Mouse (Mus musculus) limb, embryonic 10.5 days (tissue): ENCODE results near the gene Ppat. TPM values are rescaled to one million over a fixed set of nuclear protein-coding genes. Genes with fewer than 3 reads are reported as not detected.
A peak's percentile ranks its signal among the peaks of the same experiment; 100 is the strongest.

Source experiments
- DNase-seq: peaks from one replicate; pipeline ENCODE4 v3.0.0-alpha.2; 2017; ENCODE audit warnings: low spot score
- H3K27ac ChIP-seq: fragments of 300-500 bp; sonication (generic); 2 replicates; pipeline ENCODE4 v1.5.1; 2016; ENCODE audit warnings: mild to moderate bottlenecking
- H3K27me3 ChIP-seq: fragments of 300-500 bp; sonication (generic); 2 replicates; pipeline ENCODE4 v1.6.1; 2016; ENCODE audit warnings: low read depth, mild to moderate bottlenecking; ENCODE audit not compliant: poor library complexity, severe bottlenecking
- H3K36me3 ChIP-seq: fragments of 300-500 bp; sonication (generic); 2 replicates; pipeline ENCODE4 v1.6.1; 2016; ENCODE audit warnings: mild to moderate bottlenecking, moderate library complexity
- H3K4me1 ChIP-seq: fragments of 300-500 bp; sonication (generic); 2 replicates; pipeline ENCODE4 v1.6.1; 2016
- H3K4me3 ChIP-seq: fragments of 300-500 bp; sonication (generic); 2 replicates; pipeline ENCODE4 v1.5.1; 2016; ENCODE audit warnings: mild to moderate bottlenecking, moderate library complexity
- H3K9me3 ChIP-seq: fragments of 300-500 bp; sonication (generic); replicated peaks from 2 replicates; pipeline ENCODE4 v1.6.1; 2016; ENCODE audit warnings: mild to moderate bottlenecking
- WGBS: fragments of 180-500 bp; shearing (Covaris S2); methylation state at CpG from one replicate; pipeline ENCODE4 v1.1.7; 2016; 5-methylcytosine and 5-hydroxymethylcytosine counted together
- polyA plus RNA-seq: library from polyadenylated mRNA; unstranded; fragments of >200 nt; fragmentation: Nextera tagmentation; extraction: Ambion mirVana; gene quantifications from 2 replicates; pipeline ENCODE4 v1.2.1, GENCODE M21; 2016

Ppat gene
- polyA plus RNA-seq, 1 experiment from 2014 or later: 51.2 TPM

DNA sequence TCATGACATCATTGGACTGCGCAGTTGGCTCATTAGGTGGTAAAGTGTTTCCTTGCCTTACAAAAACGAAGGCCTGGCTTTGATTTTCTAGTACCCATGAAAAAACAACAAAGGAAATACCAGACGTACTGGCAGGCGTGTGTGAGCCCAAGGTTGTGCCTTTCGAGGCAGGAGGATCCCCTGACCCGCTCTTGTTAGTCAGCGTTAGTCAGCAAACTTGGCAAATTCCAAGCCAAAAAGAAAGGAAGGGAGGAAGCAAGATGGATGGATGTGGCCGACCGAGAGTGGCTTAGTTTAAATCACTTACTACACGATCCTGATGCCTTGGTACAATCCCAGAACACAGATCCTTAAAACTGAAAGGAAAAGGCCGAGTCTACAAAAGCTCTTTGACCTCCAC is 11.2 kb upstream of the Ppat start:
- peaks cover 98% of the 10 kb centered on the region for H3K36me3 ChIP-seq
- no peak for DNase-seq
- no peaks in the 10 kb centered on the region for H3K9me3 ChIP-seq
- H3K27me3 ChIP-seq: no peaks in the 10 kb centered on the region
- 84% methylated on average over 11 of the region's 11 CpGs for WGBS
- H3K27ac ChIP-seq: no peak overlapping the region
- no peak overlapping the region for H3K4me3 ChIP-seq
- no peaks in the 10 kb centered on the region for H3K4me1 ChIP-seq

DNA sequence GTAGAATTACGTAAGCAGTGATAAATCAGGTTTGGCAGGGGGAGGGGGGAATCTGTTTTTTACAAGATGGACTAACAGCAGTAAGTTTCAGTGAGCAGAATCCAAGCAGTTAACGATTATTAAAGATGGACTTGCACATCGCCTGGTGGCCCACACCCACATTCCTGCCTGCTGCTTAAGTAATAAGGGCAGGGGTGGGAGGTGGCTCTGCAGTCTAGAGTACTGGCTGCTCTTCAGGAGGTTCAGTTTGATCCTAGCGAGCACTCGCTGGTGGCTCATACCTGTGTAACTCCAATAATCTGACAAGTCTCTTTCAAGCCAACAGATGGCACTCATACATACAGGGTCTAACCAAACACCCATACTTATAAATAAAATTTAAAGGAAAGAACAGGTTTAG is 8.2 kb upstream of the Ppat start:
- Histone ChIP-seq H3K9me3 (no peaks in the 10 kb centered on the region), H3K27me3 (no peaks in the 10 kb centered on the region), H3K4me1 (peaks cover 5% of the 10 kb centered on the region; the same call in 1 of the 2 replicates), H3K4me3 (no peak overlapping the region), H3K36me3 (peaks cover 98% of the 10 kb centered on the region), H3K27ac (no peak overlapping the region)
- WGBS: 92% methylated on average over 5 of the region's 5 CpGs
- no peak for DNase-seq

DNA sequence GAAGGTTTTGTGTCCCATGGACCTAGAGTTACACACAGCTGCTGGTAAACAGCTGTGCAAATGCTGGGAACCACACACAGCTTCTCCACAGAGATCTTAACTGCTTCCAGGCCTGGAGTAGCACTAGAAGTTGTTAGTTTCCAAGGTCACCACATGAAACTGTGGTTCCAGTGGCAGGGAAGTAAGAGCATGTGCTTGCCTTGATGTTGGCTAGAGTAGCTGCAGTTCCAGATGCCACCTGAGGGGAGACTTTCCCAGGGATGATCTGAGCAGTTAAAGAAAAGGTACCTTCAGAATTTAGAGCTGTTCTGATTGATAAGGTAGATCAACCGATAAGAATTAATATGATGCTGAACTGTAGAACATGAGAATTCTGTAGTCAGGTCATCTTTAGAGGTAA is 6.6 kb upstream of the Ppat start:
- 96% methylated on average over 1 of the region's 1 CpGs for WGBS
- Histone ChIP-seq H3K9me3 (no peaks in the 10 kb centered on the region), H3K4me1 (peaks cover 16% of the 10 kb centered on the region; the same call in 1 of the 2 replicates), H3K27me3 (no peaks in the 10 kb centered on the region), H3K27ac (no peak overlapping the region), H3K4me3 (no peak overlapping the region), H3K36me3 (peaks cover 95% of the 10 kb centered on the region)
- no peak for DNase-seq

DNA sequence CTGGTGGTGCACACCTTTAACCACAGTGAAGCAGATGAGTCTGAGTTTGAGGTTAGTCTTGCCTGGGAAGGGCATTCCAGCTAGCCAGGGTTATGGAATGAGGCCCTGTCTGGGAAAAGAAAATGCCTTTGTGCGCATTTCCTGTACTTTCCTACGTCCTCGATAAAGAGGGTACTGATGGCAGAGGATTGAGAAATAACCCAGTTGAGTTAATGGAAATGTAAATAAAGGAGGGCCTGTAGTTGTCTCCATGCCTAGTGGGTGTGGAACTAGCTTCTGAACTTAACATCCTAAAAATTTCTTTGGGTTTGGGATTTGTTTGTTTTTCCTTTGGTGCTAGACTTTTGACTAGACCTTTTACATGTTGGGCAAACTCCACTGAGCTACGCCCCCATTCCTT is 4.1 kb upstream of the Ppat start:
- Histone ChIP-seq H3K4me3 (no peak overlapping the region), H3K4me1 (peaks cover 22% of the 10 kb centered on the region), H3K9me3 (no peaks in the 10 kb centered on the region), H3K36me3 (peaks cover 70% of the 10 kb centered on the region), H3K27ac (no peak overlapping the region), H3K27me3 (no peaks in the 10 kb centered on the region)
- WGBS: 93% methylated on average over 4 of the region's 4 CpGs
- DNase-seq: no peak

DNA sequence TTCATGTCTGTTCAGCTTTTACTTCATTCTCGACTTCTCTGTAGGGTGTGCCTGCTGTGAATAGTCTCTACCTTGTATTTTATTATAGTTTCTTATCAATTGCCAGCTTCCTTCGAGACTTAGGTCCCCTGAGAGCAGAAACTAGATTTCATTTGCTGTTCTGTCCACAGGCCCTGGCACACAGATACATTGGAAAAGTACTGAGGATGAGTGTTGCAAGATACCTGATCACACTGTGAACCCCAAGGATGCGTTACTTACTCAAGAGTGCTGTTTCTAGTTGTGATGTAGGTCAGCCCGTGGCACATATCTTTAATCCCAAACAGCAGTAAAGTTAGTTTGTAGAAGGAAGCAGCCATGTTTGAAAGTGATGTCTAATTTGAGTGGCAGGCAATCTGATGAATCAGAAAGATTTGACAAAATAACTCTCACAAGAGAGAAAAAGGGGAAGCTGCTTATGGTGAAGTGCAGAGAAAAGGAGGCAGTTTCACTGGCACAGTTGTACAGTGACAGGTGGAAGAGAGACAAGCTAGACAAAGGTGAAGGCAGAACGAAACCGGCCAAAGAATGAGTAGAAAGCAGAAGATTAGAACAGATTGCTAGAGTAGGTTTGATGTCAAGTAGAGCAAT is 3.0 kb upstream of the Ppat start:
- no peak overlapping the region for H3K27ac ChIP-seq
- H3K9me3 ChIP-seq: no peaks in the 10 kb centered on the region
- H3K4me1 ChIP-seq: peaks cover 30% of the 10 kb centered on the region
- no peak overlapping the region for H3K4me3 ChIP-seq
- H3K27me3 ChIP-seq: no peaks in the 10 kb centered on the region
- H3K36me3 ChIP-seq: peaks cover 62% of the 10 kb centered on the region
- no peak for DNase-seq
- 92% methylated on average over 6 of the region's 6 CpGs for WGBS

DNA sequence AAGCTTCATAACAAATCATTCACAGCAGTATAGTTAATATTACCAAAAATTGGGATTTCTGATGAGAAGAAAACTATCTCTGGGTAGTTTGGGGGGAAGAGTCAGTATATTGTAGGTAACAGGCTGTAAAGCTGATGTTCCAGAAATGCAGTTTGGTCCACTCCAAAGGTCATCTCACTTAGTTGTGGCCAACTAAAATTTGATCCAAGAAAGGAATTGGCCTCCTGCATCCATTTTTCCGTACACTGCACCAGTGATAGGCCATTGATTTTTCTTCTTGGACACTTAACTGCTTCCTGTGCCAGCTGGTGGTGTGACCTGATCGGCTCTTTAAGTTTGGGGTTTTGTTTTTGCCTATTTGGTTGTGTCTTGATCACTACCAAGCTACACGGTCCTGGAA is 2.4 kb upstream of the Ppat start:
- Histone ChIP-seq H3K27ac (no peak overlapping the region), H3K9me3 (no peaks in the 10 kb centered on the region), H3K4me1 (peaks cover 31% of the 10 kb centered on the region), H3K36me3 (peaks cover 62% of the 10 kb centered on the region), H3K27me3 (no peaks in the 10 kb centered on the region), H3K4me3 (no peak overlapping the region)
- DNase-seq: no peak
- WGBS: 91% methylated on average over 3 of the region's 3 CpGs

DNA sequence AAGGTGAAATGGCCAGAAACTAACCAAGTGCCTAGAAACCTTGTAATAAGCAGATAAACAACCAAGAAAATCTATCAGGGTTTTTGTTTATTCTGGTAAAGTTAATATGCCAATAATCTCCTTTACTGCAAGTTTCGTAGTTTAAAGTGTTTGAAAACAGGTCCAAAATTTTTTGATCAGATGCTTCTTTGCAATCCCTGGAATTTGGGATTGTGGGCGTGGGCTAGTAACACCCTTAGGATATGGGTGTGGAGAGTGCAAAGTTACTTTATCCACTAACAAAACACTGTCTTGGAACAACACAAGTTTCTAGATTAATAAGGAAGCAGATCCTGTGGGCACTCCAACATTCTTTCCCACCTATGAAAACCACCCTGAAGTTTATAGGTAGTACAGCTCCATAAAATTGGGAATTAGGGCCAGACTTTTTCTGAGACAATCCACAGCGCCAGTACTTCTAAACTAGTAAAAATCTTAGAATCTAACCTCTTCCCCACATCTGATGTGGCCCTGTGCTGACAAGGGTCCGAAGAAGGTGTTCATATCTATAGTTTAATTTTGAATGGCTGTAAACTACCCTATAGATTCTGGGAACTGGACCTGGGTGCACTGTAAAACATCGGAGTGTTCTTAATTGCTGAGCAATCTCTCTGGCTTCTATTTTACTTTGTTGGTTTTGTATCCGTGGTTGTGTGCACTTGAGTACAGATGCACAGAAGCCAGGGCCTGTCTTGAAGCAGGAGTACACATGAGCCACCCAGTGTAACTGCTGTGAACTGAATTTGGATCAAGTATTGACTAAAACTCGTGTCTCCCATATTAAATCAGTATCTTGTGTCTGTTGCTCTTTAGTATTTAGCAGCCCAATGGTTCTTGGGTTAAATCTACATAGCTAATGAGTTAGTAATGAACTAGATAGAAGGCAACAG is 998 bp upstream of the Ppat start:
- no peak for DNase-seq
- H3K36me3 ChIP-seq: peaks cover 62% of the 10 kb centered on the region
- H3K4me3 ChIP-seq: peak overlapping the region; percentile 85
- H3K9me3 ChIP-seq: no peaks in the 10 kb centered on the region
- 20% methylated on average over 7 of the region's 7 CpGs for WGBS
- H3K4me1 ChIP-seq: peaks cover 38% of the 10 kb centered on the region
- peak overlapping the region; percentile 93 for H3K27ac ChIP-seq
- H3K27me3 ChIP-seq: no peaks in the 10 kb centered on the region

DNA sequence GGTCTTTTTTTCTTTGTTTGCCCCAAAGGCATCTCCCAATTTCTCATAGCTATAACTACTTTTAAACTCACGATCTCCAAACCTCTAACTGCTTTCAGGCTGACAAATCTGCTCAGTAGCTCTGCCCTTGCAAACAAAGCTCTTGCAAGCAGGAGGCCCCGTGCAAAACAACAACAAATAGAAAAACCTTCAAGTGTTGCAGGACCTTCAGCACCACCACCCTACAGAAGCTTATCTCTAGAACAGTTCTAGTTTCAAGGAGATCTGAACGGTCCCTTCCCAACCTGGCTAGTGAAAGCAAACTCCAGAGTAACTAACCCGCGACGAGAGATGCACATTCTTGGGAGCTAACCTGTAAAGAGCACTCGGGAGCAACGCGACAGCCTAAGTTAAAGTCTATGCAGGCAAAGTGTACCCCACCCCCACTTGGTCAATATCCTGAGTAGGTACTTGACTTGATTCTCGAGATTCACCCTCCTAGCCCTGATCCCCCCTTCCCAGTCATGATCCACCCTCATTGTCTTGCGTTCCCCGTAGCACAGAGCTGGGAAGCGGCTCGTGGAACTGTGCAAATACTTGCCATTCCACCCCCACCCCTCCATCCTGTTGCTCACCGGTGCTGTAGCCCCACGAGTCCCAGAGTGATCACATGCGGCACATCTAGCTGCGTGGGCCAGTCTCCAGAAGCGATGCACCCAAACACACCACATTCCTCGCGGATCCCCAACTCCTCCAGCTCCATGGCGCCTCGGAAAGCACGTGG is 854 bp downstream of the Ppat start:
- Histone ChIP-seq H3K27me3 (no peaks in the 10 kb centered on the region), H3K4me1 (peaks cover 50% of the 10 kb centered on the region), H3K27ac (peak overlapping the region; percentile 93), H3K9me3 (no peaks in the 10 kb centered on the region), H3K4me3 (peak overlapping the region; percentile 85), H3K36me3 (peaks cover 57% of the 10 kb centered on the region)
- no peak for DNase-seq
- WGBS: under 1% methylated on average over 24 of the region's 24 CpGs

DNA sequence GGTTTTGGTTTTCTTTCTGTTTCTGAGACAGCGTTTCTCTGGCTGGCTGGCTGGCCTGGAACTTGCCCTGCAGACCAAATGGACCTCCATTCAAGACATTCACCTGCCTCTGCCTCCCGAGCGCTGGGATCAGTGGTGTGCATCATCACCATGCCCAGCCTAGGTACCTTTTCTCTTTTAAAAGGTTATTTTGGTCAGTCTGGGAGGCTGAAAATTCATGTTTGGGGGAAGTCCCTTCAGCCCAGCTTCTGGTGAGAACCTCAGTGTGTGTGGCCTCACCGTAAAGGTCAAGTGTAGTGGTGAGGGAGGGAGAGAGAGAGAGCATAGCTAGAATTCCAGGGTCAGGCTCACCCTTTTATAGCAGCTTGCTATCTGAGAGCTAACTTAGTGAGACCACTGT is 3.6 kb downstream of the Ppat start:
- Histone ChIP-seq H3K27me3 (no peaks in the 10 kb centered on the region), H3K4me3 (no peak overlapping the region), H3K4me1 (peaks cover 39% of the 10 kb centered on the region), H3K36me3 (peaks cover 43% of the 10 kb centered on the region), H3K27ac (no peak overlapping the region), H3K9me3 (no peaks in the 10 kb centered on the region)
- 93% methylated on average over 4 of the region's 4 CpGs for WGBS
- no peak for DNase-seq

DNA sequence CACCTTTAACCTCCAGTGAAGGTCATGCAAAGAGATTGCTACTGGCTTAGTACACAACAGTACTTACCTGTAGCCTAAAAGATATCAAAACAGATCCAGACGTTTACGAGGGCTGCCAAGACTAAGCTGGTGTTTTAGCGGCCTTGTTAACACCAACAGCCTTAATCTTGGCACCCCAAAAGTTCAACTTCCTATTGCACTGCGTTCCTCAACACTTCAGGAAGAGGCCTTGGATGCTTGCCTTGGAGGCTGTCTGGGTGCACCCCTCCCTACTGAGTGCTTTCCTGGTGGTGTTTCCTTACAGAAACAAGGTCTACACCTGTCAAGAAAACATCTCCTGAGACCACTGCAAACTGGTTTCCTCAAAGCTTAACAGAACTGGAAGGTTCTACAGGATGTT is 4.2 kb downstream of the Ppat start:
- Histone ChIP-seq H3K27me3 (no peaks in the 10 kb centered on the region), H3K4me1 (peaks cover 35% of the 10 kb centered on the region), H3K36me3 (peaks cover 48% of the 10 kb centered on the region), H3K9me3 (no peaks in the 10 kb centered on the region), H3K27ac (no peak overlapping the region), H3K4me3 (no peak overlapping the region)
- DNase-seq: no peak
- 91% methylated on average over 4 of the region's 4 CpGs for WGBS

DNA sequence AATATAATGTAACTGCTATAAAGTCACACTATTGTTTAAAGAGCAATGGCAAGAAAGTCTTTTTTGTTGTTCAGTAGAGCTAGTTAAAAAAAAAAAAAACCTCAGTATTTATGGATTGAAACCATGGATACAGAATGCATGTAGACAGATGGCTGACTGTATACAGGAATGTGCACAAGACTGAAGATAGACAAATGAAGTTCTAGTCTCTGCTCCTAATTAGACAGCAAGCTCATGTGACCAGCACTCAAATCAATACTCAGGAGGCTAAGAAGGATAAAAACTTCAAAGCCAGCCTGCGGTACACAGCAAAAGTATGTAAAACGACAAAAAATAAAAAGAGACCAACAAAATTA is 5.7 kb downstream of the Ppat start:
- peaks cover 62% of the 10 kb centered on the region for H3K36me3 ChIP-seq
- H3K4me1 ChIP-seq: peaks cover 35% of the 10 kb centered on the region
- no peak overlapping the region for H3K4me3 ChIP-seq
- WGBS: 90% methylated on average over 2 of the region's 2 CpGs
- H3K27ac ChIP-seq: no peak overlapping the region
- H3K9me3 ChIP-seq: no peaks in the 10 kb centered on the region
- DNase-seq: no peak
- no peaks in the 10 kb centered on the region for H3K27me3 ChIP-seq

DNA sequence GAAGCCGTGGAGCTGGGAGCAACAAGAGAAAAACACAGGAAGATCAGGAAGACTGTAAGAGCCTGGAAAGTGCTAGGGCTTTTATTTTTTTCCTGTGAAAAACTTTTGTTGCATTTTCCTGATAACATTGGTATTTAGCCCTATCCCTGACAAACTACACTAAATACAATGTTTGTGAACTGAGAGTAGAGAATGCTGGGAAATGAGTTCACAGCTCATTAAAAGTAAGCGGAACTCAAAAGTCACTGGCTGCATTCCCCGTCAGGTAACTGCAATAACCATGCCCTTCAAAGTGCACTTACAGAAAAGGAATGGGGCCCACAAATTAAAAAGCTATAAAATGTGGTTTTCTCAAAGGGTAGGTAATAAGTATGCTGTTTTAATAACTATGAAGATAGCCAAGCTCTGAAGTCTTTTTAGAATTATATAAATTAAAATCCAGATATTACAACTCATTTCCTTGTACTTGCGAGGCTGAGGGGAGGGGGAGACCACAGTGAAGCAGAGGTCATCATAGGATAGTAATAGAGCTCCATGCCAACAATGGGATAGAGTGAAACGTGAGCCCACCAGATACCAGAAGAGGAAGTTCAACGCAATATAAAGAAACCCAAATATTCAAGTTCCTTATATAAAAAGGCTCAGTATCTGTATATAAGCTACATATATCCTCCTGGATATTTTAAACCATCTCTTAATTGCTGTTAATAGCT is 6.3 kb downstream of the Ppat start:
- Histone ChIP-seq H3K27me3 (no peaks in the 10 kb centered on the region), H3K4me1 (peaks cover 34% of the 10 kb centered on the region), H3K4me3 (no peak overlapping the region), H3K36me3 (peaks cover 68% of the 10 kb centered on the region), H3K27ac (no peak overlapping the region), H3K9me3 (no peaks in the 10 kb centered on the region)
- WGBS: 77% methylated on average over 6 of the region's 6 CpGs
- no peak for DNase-seq
